Mouse (Mus musculus) embryo, embryonic 10.5 days (tissue): Measurements from ENCODE around the gene Hscb.

Source experiments
- DNase-seq: peaks from one replicate; pipeline ENCODE4 v3.0.0-alpha.2; 2015; ENCODE audit warnings: low spot score

Gene Hscb

DNA sequence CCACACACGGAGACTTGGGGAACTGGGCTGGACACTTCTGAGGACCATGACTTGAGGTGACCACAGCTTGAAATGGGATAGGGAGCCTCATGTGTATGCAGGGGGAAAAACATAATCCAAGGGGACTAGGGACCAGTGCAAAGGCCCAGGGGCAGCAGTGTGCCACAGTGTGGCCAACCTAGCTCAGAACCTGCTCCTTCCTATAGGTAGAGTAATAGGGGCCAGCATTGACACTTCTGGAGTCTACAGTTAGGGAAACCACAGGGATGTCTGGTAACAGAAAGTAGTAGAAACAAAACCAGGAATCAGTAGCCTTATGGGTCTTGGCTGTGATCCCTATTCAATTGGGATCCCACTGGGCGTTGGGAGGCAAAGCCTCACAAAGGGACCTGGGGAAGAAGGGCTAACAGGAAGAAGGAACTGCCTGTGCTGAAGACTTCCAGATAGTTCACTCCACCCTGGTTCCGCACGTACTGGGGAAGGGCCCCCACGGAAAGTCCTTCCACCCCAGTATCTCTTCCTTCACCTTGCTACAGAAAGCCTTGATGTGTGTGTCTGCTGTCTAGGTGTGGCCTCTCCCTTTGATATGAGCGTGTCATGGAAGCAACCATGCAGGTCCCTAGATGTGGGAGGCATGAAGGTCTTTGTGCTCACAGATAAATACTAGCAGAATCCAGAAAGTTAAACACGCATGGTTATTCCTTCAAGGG, 57.9 kb downstream of the Hscb start:
- DNase-seq, result no peak

DNA sequence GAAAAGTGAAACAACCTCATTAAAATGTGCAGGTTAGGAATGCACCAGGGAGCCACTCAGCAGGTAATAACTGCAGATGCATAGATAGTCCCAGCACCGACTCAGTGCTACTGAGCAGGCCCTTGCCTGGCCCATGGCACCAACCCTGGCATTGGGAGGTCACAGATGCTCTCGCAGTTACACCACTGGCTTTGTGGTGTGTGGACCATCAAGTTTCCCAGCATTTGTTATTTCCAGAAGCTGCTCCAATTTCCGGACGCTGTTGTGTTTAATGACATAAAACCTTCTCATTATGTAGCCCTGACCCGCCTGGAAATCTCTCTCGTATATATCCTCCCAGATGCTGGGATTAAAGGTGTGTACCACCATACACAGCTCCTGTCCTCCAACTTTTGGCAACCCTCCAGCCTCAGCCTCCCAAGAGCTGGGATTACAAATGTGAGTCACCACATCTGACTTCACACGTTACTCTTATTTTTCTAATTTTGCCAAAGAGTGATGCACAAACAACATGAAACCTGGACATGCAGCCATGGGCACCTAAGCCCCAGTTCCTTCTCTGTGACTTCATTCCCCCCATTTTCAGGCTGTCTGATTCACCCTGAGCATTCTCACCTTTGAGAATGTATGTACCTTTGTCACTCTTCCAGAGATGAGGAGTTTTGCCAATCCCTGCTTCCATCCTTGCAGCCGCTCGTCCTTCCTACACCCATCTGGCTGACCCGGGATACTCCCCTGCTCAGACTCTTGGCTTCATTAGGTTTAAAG, 58.6 kb downstream of the Hscb start:
- no peak for DNase-seq

DNA sequence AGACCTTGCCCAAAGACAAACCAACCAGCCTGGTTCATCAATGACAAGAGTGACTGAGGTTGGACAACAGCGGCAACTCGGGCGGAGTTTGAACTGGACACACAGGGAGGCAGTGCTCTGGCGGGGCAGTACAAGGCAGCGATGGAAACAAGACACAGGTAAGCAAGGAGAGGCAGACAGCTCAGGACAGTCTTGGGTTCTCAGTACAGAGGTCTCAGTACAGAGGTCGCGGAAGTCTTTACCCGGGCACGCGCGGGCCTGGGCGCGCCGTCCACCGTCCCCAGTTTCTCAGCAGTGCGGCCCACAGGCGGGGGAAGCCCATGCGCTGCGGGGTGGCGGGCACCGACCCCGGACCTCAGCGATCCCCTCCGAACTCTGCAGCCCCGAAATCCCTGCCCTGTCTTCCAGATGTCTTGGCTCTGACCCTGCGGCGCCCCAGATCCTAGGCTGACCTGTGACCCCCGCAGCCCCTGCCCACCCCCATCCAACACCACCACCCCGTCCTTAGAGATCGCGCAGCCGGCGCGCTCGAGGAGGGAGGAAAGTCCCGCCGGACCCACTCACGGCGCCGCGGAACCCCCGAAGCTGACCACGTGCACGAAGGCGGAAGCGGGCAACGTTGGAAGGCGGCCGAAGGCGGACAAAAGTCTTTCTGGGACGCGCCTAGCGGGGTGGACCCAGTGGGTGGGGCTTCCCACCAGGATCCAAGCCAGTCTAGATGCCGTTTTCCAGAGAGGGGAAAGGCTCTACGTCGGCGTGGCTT, 59.4 kb downstream of the Hscb start, which contains the start of gene Pus1:
Pus1 (minus strand) TSS at position 662 of the 763 bp plus-strand sequence.
- peak; percentile 95 for DNase-seq

DNA sequence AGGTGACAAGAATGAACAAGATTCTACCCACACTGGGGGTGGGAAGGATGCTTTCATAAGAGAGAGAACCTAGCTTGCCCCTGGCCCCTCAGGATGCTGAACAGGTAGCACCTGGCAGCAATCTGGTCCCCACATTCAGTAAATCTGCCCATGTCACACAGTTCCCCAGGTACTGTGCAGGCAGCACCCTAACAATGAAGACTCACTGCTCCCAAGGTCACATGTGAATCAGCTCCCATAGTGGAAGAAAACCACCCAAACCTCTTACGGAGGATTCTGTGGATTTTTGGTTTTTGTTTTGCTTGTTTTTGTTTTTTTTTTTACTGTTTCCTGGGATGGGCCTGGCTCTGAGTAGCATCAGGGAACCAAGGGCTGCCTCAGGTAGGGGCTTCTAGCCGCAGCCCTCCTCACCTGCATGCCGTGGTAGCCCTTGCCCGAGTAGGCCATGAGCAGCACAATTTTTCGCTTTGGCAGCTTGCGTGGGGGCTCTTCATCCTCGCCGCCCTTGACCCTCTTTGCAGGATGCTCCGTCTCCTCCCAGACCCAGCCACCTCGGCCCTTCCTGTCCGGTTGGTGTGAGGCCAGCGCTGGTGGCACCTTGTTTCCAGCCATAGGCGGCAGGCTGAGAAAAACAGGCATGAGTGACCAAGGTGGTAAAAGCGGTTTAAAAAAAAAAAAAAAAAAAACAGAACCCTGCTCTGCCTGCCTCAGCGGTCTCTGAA, 60.1 kb downstream of the Hscb start:
- DNase-seq, result peak; percentile 2
